Mouse (Mus musculus): ENCODE results near the gene Rapgef5. TPM values are rescaled to one million over a fixed set of nuclear protein-coding genes. Genes with fewer than 3 reads are reported as not detected.

Rapgef5 gene
- polyA plus RNA-seq, 1 experiment from 2014 or later: 5.6 TPM

DNA sequence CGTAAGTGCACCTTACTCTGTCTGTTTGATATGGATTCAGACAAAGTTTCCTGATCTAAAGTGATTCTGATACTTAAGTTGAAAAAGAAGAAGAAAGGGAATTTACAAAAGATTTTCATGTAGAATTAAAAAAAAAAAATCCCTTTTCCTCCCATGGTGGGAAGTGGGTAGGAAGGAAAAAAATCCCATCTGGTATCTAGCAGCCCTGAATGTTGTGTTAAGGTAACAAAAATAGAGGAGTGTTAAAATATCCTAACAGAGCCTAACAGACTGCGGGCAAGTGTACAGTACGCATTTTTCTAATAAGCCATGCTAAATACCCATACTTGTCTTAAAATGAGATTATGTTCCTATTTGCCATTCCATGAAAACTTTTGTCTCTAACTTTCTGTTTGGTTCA lies 150.1 kb downstream of the Rapgef5 start:
- ATAC-seq (ENCODE audit: low FRiP score, low TSS enrichment) (no peak), DNase-seq (ENCODE audit: low spot score) (no peak)
- no peaks in the 10 kb centered on the region for H3K36me3 ChIP-seq (ENCODE audit: control insufficient read depth, insufficient read depth, low read length)
- no peak overlapping the region for H3K4me3 ChIP-seq (ENCODE audit: low read depth, low read length)
- no peak overlapping the region for H3K4me2 ChIP-seq (replicated peaks; ENCODE audit: low read depth)
- no peak overlapping the region for H3K9ac ChIP-seq (ENCODE audit: low read length)
- WGBS: 88% methylated on average over 3 of the region's 3 CpGs
- no peak overlapping the region for H3K27ac ChIP-seq (replicated peaks)
- TF ChIP-seq CTCF (IDR thresholded peaks at IDR 0.05; ENCODE audit: low read depth) (no peak), EP300 (optimal IDR thresholded peaks at IDR 0.05) (no peak)
- no peaks in the 10 kb centered on the region for H3K4me1 ChIP-seq (replicated peaks; ENCODE audit: control insufficient read depth, insufficient read depth)
- no peaks in the 10 kb centered on the region for H3K27me3 ChIP-seq (ENCODE audit: control insufficient read depth, insufficient read depth, low read length)
- H3K9me3 ChIP-seq (ENCODE audit: control insufficient read depth, low read length): no peaks in the 10 kb centered on the region

DNA sequence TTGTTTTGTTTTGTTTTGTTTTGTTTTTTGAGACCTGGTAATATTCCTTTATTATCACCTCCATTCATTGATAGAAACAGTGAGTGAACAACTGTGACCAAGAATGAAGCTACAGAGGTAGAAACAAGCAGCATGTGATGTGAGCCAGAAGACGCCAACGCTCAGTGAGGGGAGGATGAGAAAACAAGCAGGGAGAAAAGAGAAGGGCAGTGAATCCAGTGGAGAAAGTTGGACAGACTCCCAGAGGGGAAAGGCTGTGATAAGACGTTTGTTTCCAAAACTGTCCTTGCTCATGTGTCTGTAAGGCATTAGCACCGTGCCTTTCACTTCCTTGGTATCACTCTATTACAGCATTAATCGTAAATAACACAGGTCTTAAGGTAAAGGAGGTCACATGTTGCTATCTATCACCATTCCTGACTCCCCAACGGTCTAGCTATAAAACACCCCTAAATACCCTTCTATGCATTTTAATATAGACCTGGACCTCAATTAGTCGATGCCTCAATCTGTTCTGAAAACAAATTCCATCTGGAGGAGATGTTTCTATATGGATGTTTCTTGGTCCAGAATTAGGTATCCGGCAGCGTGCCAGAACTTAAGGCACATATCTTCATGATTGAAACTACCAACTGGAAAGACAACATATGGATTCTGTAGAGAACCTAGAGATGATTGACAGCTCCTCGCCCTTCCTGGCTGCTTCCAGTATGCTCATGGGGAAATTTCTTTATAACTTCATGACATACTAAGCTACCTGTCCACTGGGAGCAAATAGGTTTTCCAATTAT lies 153.5 kb downstream of the Rapgef5 start:
- no peaks in the 10 kb centered on the region for H3K36me3 ChIP-seq (ENCODE audit: control insufficient read depth, insufficient read depth, low read length)
- H3K27me3 ChIP-seq (ENCODE audit: control insufficient read depth, insufficient read depth, low read length): no peaks in the 10 kb centered on the region
- H3K27ac ChIP-seq (replicated peaks): no peak overlapping the region
- H3K4me3 ChIP-seq (ENCODE audit: low read depth, low read length): no peak overlapping the region
- no peak overlapping the region for H3K9ac ChIP-seq (ENCODE audit: low read length)
- H3K4me2 ChIP-seq (replicated peaks; ENCODE audit: low read depth): no peak overlapping the region
- DNase-seq (ENCODE audit: low spot score) (no peak), ATAC-seq (ENCODE audit: low FRiP score, low TSS enrichment) (no peak)
- H3K4me1 ChIP-seq (replicated peaks; ENCODE audit: control insufficient read depth, insufficient read depth): no peaks in the 10 kb centered on the region
- WGBS: 66% methylated on average over 10 of the region's 10 CpGs
- TF ChIP-seq EP300 (optimal IDR thresholded peaks at IDR 0.05) (no peak), CTCF (IDR thresholded peaks at IDR 0.05; ENCODE audit: low read depth) (no peak)
- no peaks in the 10 kb centered on the region for H3K9me3 ChIP-seq (ENCODE audit: control insufficient read depth, low read length)

DNA sequence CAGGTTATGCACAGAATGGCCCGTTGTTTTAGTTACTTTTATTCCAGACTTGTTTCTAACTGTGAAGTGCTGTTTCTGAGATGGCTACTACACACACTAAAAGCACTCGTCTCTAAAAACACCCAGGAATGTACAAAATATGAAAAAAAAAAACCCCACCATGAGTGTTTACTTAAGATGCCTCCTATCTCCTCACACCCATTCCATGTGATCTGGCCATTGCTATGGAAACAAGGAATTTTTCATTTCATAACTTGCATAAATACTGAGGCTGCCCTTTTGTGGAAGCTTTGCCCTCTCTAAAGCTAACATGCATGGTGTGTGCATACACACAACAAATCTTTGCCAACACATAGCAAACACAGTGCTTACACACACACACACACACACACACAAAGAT lies 156.9 kb downstream of the Rapgef5 start:
- H3K27me3 ChIP-seq (ENCODE audit: control insufficient read depth, insufficient read depth, low read length): no peaks in the 10 kb centered on the region
- H3K9ac ChIP-seq (ENCODE audit: low read length): no peak overlapping the region
- no peak for DNase-seq (ENCODE audit: low spot score)
- no peaks in the 10 kb centered on the region for H3K9me3 ChIP-seq (ENCODE audit: control insufficient read depth, low read length)
- TF ChIP-seq CTCF (IDR thresholded peaks at IDR 0.05; ENCODE audit: low read depth): no peak
- TF ChIP-seq EP300 (optimal IDR thresholded peaks at IDR 0.05): no peak
- no peak overlapping the region for H3K4me3 ChIP-seq (ENCODE audit: low read depth, low read length)
- H3K27ac ChIP-seq (replicated peaks): no peak overlapping the region
- H3K4me1 ChIP-seq (replicated peaks; ENCODE audit: control insufficient read depth, insufficient read depth): no peaks in the 10 kb centered on the region
- WGBS: 39% methylated on average over 2 of the region's 2 CpGs
- H3K36me3 ChIP-seq (ENCODE audit: control insufficient read depth, insufficient read depth, low read length): no peaks in the 10 kb centered on the region
- H3K4me2 ChIP-seq (replicated peaks; ENCODE audit: low read depth): no peak overlapping the region
- ATAC-seq (ENCODE audit: low FRiP score, low TSS enrichment): 0 out of 2 replicates have a peak, but pooled peaks have one; percentile 35

DNA sequence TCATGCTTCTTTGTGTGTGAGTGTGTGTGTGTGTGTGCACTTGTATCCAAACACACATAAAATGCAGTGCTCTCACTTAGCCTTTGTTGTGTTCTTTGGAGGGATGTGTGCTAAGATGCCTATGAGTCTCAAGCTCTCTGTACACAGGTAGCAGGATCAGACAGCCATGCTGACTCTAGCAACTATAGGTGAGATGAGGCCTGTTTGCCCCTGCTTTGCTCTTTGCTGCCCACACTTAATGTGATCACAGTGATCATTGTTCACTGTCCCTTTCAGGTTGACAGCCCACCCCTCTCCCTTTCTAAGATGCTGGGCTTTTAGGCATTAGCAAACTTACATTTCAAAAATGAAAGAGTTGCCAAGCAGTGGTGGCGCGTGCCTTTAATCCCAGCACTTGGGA lies 158.2 kb downstream of the Rapgef5 start:
- no peak for TF ChIP-seq CTCF (IDR thresholded peaks at IDR 0.05; ENCODE audit: low read depth)
- no peak for TF ChIP-seq EP300 (optimal IDR thresholded peaks at IDR 0.05)
- Histone ChIP-seq H3K4me3 (ENCODE audit: low read depth, low read length) (no peak overlapping the region), H3K27me3 (ENCODE audit: control insufficient read depth, insufficient read depth, low read length) (no peaks in the 10 kb centered on the region), H3K36me3 (ENCODE audit: control insufficient read depth, insufficient read depth, low read length) (no peaks in the 10 kb centered on the region), H3K9ac (ENCODE audit: low read length) (no peak overlapping the region), H3K4me2 (replicated peaks; ENCODE audit: low read depth) (no peak overlapping the region), H3K4me1 (replicated peaks; ENCODE audit: control insufficient read depth, insufficient read depth) (no peaks in the 10 kb centered on the region), H3K9me3 (ENCODE audit: control insufficient read depth, low read length) (no peaks in the 10 kb centered on the region), H3K27ac (replicated peaks) (no peak overlapping the region)
- DNase-seq (ENCODE audit: low spot score) (no peak), ATAC-seq (ENCODE audit: low FRiP score, low TSS enrichment) (no peak)
- 96% methylated on average over 2 of the region's 2 CpGs for WGBS

DNA sequence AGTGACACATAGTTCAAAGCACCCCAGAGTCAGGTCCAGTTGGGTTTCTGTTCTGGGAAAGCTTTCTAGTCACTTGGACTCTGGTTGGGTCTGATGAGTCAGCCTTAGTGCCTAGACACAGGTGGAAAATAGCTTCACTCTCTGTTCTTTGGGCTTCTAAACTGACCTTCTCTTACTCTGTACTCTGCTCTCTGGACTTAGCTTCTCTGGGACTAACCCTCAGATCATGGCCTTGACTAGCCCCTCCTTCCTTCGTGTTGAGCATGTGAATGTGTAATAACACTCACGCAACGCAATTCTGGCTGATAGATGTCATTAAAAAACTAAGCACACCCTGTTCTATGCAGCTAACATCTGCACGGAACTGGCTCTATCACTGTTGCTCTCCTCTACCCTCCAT lies 160.0 kb downstream of the Rapgef5 start:
- no peak overlapping the region for H3K4me3 ChIP-seq (ENCODE audit: low read depth, low read length)
- DNase-seq (ENCODE audit: low spot score): no peak
- 82% methylated on average over 4 of the region's 4 CpGs for WGBS

DNA sequence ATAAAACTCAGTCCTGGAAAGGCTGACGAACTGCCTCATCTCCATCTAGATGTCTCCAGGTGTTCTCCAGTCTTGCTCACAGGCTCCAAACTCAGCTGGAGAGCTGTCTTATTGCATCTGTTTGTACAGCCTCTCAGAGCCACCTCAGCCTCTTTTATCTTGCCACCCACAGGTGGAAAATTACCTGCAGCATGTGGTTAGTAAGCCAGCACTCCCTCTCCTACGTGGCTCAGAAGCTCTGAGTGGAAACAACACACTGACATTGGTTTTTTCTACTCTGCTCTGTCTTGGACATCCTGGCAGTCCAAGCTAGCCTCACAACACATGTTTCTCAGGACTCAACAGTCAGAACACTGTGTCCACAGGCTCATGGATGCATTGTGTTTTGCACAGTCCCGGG lies 162.6 kb downstream of the Rapgef5 start:
- WGBS: 63% methylated on average over 3 of the region's 3 CpGs
- no peak for ATAC-seq (ENCODE audit: low FRiP score, low TSS enrichment)

More for the DNA sequence above, 160.0 kb downstream of the Rapgef5 start:
- Histone ChIP-seq H3K36me3 (ENCODE audit: control insufficient read depth, insufficient read depth, low read length) (no peaks in the 10 kb centered on the region), H3K27ac (replicated peaks) (no peak overlapping the region), H3K4me1 (replicated peaks; ENCODE audit: control insufficient read depth, insufficient read depth) (no peaks in the 10 kb centered on the region), H3K9me3 (ENCODE audit: control insufficient read depth, low read length) (no peaks in the 10 kb centered on the region), H3K27me3 (ENCODE audit: control insufficient read depth, insufficient read depth, low read length) (no peaks in the 10 kb centered on the region), H3K4me2 (replicated peaks; ENCODE audit: low read depth) (no peak overlapping the region), H3K9ac (ENCODE audit: low read length) (no peak overlapping the region)
- no peak for TF ChIP-seq CTCF (IDR thresholded peaks at IDR 0.05; ENCODE audit: low read depth)
- TF ChIP-seq EP300 (optimal IDR thresholded peaks at IDR 0.05): no peak
- no peak for ATAC-seq (ENCODE audit: low FRiP score, low TSS enrichment)

More for the DNA sequence above, 162.6 kb downstream of the Rapgef5 start:
- Histone ChIP-seq H3K27ac (replicated peaks) (no peak overlapping the region), H3K9me3 (ENCODE audit: control insufficient read depth, low read length) (no peaks in the 10 kb centered on the region), H3K4me2 (replicated peaks; ENCODE audit: low read depth) (no peak overlapping the region), H3K4me3 (ENCODE audit: low read depth, low read length) (no peak overlapping the region), H3K36me3 (ENCODE audit: control insufficient read depth, insufficient read depth, low read length) (no peaks in the 10 kb centered on the region), H3K9ac (ENCODE audit: low read length) (no peak overlapping the region), H3K27me3 (ENCODE audit: control insufficient read depth, insufficient read depth, low read length) (no peaks in the 10 kb centered on the region), H3K4me1 (replicated peaks; ENCODE audit: control insufficient read depth, insufficient read depth) (no peaks in the 10 kb centered on the region)
- TF ChIP-seq EP300 (optimal IDR thresholded peaks at IDR 0.05) (no peak), CTCF (IDR thresholded peaks at IDR 0.05; ENCODE audit: low read depth) (no peak)
- no peak for DNase-seq (ENCODE audit: low spot score)

All from stomach, postnatal 0 days (tissue).